Mouse (Mus musculus): ENCODE measurements around the gene Nsf. TPM values are rescaled to one million over a fixed set of nuclear protein-coding genes. Genes with fewer than 3 reads are reported as not detected.

Nsf gene
- total RNA-seq, 2 experiments from 2014 or later = 15.9 to 23.5 TPM

GRCm38 (mm10) chr11:103832331-103832730 is 121.5 kb downstream of the Nsf start:
- no peak for DNase-seq

DNA sequence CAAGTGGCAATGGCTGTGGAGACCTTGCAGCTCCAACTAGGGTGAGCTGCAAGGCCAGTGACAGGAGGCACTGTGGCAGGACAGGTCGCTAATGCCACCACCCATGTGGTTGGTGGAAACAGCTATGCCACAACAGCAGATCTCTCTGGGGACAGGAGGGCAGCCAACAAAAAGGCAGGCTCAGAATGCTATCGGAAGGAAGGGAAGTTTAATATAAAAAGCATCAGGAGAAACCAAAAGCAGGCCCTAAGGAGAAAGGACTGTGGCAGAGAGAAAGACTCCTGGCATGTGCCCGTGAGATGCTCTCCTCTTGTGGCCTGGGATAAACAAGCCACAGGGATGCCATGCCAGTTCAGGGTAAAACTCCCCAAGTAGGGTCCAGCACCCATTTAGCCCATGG is 122.1 kb downstream of the Nsf start:
- DNase-seq = no peak

- DNase-seq = no peak
Measured at GRCm38 (mm10) chr11:103830476-103830875, 123.4 kb downstream of the Nsf start.

DNA sequence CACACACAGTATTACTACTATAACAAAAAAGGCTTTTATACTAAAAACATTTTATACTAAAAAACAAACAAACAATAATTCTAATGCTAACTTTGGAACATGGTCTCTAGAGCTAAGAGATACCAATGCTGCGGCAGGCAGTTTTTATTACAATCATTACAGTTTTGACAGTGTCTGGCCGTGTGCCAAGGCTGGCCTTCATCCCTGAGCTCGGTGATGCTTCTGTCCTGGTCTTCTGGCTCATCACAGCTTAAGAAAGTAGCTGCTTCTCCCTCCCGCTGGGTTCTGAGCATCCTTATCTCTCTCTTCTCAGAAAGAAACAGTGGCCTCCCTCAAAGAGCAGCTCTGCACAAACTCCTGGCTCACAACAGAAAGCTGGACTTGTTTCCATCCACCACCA is 123.9 kb downstream of the Nsf start:
- no peak for DNase-seq

DNA sequence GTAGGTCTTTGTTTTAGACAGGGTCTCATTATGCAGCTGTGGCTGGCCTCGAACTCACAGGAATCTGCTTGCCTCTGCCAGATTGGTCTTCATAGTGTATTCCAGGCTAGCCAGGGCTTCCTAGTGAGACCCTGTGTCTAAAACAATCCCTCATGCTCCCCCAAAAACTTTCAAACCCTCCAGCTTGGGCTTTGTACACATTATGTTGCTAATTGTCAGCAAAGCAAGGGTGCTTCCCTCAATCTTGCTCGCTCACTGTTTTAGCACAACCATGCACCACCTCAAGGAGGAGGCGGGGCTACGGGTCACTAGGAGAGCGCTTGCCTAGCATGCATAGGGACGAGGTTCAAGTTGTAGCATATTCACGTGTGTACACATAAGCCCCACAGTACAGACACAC is 125.0 kb downstream of the Nsf start:
- DNase-seq = no peak

GRCm38 (mm10) chr11:103827201-103827600 is 126.7 kb downstream of the Nsf start:
- DNase-seq = no peak

DNA sequence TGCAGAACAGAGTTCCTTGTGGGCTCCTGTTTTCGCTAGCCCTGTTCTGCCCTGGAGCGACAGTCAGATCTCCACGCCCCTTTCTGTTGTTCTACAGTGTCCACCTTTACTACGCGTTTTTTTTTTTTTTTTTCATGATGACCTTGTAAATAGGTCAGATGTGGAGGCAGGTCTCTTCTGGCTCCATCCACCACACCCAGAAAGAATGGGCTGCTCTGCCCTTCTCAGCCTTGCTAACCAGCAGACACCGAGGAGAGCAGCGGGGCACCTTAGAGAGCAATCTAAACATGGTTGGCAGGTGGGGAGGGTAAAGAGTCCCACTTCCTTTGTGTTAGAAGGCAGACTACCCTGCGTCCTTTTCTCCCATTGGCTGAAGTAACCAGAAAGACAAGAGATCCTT is 137.1 kb downstream of the Nsf start:
- no peak for DNase-seq

DNA sequence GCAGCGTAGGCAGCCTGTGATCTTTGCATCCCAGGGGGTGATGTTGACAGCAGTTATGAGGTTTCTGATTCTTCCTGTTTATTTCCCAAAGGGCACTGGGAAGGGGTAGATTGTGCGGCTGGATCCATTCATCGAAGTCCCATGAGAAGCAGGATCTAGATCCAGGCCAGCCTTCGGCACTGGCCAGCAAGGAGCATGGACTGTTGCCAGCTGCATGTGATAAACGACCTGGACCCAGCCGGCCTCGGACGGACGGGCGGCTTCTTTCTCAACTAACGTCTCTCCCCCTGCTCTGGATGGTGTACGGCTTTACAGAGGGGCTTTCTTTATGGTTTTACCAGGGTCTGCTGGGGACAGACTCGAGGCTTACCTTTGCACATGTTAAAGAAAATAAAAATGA is 137.9 kb downstream of the Nsf start:
- no peak for DNase-seq

- no peak for DNase-seq
Measured at GRCm38 (mm10) chr11:103814808-103815207, 139.0 kb downstream of the Nsf start.

GRCm38 (mm10) chr11:103811246-103811645 is 142.6 kb downstream of the Nsf start:
- DNase-seq = no peak

GRCm38 (mm10) chr11:103810631-103811030 is 143.2 kb downstream of the Nsf start:
- no peak for DNase-seq

GRCm38 (mm10) chr11:103809611-103810598 is 144.0 kb downstream of the Nsf start:
- no peak for DNase-seq

DNA sequence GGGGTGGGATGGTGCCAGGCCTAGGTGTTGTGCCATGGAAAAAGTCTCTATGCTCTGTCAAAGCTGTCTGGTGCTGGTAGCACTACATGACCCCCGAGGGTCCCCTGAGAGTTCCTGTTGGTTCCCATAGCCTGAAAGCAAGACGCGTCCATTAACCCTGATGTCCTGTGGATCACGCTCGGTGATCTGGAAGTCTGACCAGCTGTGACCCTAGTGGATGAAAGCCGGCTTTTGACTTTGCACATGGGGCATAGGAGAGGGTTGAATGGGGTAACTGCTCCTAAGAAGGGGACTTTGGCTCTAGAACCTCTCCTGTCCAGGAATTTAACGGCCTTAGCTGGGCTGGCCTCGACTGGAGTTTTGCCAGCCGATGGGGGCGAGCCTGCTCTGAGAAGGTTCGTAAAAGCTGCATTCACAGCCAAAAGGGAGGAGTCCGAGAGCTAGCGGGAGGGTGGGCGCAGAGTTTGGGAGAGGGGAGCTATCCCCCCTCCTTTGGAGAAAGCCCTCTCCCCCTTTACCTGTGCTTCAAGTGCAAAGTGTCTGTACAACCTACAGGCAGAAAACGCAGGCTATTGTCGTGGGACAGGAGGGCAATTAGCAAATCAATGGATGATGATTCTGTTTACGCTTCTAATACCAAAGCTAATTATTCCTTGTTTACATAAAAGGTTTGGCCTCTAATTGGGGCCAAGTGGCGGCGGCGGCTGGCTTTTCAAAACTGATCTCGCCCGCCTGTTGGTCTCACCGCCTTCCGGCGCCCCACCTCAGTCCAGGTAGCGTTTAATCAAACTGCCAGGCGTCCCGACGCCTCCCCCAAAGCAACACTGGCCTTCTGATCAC is 144.9 kb downstream of the Nsf start:
- DNase-seq = no peak

- no peak for DNase-seq
Measured at GRCm38 (mm10) chr11:103807966-103808365, 145.9 kb downstream of the Nsf start.

DNA sequence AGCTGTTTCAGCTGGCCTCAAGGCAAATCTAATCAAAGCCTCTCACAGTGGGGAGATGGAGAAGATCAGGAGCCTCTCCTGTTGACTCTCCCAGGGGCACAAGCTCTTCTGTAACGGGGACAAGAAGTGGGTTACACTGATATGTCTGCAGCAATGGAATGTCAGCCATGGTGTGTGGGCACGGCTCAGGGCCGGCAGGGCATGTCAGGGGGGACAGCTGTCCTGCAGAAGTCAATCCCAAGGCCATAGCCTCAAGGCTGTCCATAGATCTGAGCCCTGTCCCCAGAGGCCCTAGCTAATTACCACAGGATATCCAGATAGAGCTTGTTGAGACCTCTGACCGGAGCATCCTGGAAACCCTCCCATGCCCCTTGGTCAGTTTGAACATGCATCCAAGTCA is 149.1 kb downstream of the Nsf start:
- no peak for DNase-seq

DNA sequence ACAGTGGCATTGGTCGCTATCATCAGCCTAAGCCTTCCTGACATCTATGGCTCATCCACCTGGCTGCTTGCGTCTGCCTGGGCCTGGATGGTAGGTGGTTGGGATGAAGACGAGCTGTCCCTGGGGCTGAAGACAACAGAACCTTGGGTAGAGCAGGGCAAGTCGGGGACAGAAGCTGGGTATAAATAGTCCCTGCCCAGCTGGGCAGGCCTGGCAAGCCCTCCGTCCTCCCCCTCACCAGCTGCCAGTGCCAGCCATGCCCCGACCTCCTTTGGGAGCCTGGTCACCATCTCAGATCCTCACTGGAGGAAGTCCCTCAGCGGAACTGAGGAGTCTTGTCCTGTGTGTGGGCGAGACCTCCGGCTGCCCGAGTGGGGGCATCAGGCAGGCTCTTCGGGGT is 149.7 kb downstream of the Nsf start:
- no peak for DNase-seq

- DNase-seq = no peak
Measured at GRCm38 (mm10) chr11:103801128-103801527, 152.7 kb downstream of the Nsf start.

DNA sequence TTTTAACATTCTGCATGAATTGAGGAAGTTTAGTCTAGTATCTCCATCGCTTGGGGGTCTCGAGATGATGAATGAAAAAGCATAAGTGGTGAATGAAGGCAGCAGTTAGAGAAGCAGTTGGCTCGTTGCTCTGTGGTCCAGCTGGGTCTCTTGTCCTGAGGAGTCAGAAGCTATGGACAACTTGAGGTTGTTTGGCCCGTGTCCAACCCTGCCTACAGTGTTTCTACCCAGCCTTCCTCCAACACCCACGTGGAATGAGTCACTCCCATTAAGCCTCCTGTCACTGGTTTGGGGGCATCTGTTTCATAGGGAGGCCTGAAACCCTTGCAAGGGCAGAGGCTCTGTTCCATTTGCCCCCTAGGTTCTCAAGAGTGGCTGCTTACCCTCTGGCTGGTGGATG is 163.9 kb downstream of the Nsf start:
- DNase-seq = no peak

- DNase-seq = no peak
Measured at GRCm38 (mm10) chr11:103780152-103780551, 173.7 kb downstream of the Nsf start.

GRCm38 (mm10) chr11:103774228-103774530 is 179.7 kb downstream of the Nsf start:
- DNase-seq = no peak

GRCm38 (mm10) chr11:103773387-103774227 is 180.2 kb downstream of the Nsf start, which contains the start of gene Wnt3:
TSS of gene Wnt3 (plus strand) at chr11:103774150.
- DNase-seq = no peak
